Mouse (Mus musculus) MEL (cell line): ENCODE measurements around the gene Tomm20. TPM values are rescaled to one million over a fixed set of nuclear protein-coding genes. Genes with fewer than 3 reads are reported as not detected.

ENCODE experiments used
- DNase-seq: peaks from one replicate; pipeline ENCODE4 v3.0.0; 2011; ENCODE audit warnings: low read depth, low spot score
- H3K27ac ChIP-seq: 2 replicates; pipeline ENCODE4 v1.5.1; 2012; ENCODE audit warnings: low read depth, mild to moderate bottlenecking, control low read depth, low read length, moderate library complexity; ENCODE audit not compliant: control insufficient read depth
- H3K27me3 ChIP-seq, 2 experiments: fragments of 150-350 bp in 1 of 2; sonication (generic) in 1 of 2; 2 replicates each; pipeline ENCODE4 v1.6.1; 2012; ENCODE audit warnings: low read length in 2 of 2, mild to moderate bottlenecking in 2 of 2, improper control_type of control experiment in 1 of 2, moderate library complexity in 1 of 2; ENCODE audit not compliant: insufficient read depth in 2 of 2, control insufficient read depth in 1 of 2
- H3K36me3 ChIP-seq, 2 experiments: 2 replicates each; pipeline ENCODE4 v1.6.1; 2012 to 2014; ENCODE audit warnings: low read length in 2 of 2, improper control_type of control experiment in 1 of 2, inconsistent platforms in 1 of 2, mild to moderate bottlenecking in 1 of 2; ENCODE audit not compliant: insufficient read depth in 2 of 2, control insufficient read depth in 1 of 2
- H3K4me1 ChIP-seq, 2 experiments: fragments of 150-350 bp in 1 of 2; sonication (generic) in 1 of 2; 2 replicates each; pipeline ENCODE4 v1.6.1; 2012; ENCODE audit warnings: low read length in 2 of 2, improper control_type of control experiment in 1 of 2, mild to moderate bottlenecking in 1 of 2; ENCODE audit not compliant: insufficient read depth in 2 of 2, control insufficient read depth in 1 of 2
- H3K4me3 ChIP-seq, 2 experiments: fragments of 150-350 bp in 1 of 2; sonication (generic) in 1 of 2; 2 replicates each; pipeline ENCODE4 v1.5.1; 2012; ENCODE audit warnings: low read depth in 2 of 2, low read length in 2 of 2, mild to moderate bottlenecking in 2 of 2, moderate library complexity in 2 of 2, control low read depth in 1 of 2, improper control_type of control experiment in 1 of 2; ENCODE audit not compliant: control insufficient read depth in 1 of 2, insufficient read depth in 1 of 2
- H3K79me2 ChIP-seq: 2 replicates; pipeline ENCODE4 v1.6.1; 2012; ENCODE audit warnings: mild to moderate bottlenecking, low read length, moderate library complexity; ENCODE audit not compliant: control insufficient read depth, poor library complexity, insufficient read depth
- H3K9ac ChIP-seq: 2 replicates; pipeline ENCODE4 v1.6.1; 2012; ENCODE audit warnings: low read depth, mild to moderate bottlenecking, control low read depth, low read length, moderate library complexity; ENCODE audit not compliant: control insufficient read depth, poor library complexity, severe bottlenecking
- H3K9me3 ChIP-seq: fragments of 150-350 bp; sonication (generic); replicated peaks from 2 replicates; pipeline ENCODE4 v1.6.1; 2012; ENCODE audit warnings: mild to moderate bottlenecking, low read length, improper control_type of control experiment, moderate library complexity; ENCODE audit not compliant: insufficient read depth
- CHD1 ChIP-seq: IDR thresholded peaks from 2 replicates; pipeline ENCODE4 v1.6.1; 2012; ENCODE audit warnings: low read depth, mild to moderate bottlenecking, inconsistent platforms, low read length, improper control_type of control experiment
- CTCF ChIP-seq, 3 experiments: IDR thresholded peaks in 2 of 3; conservative IDR thresholded peaks in 1 of 3; 2 replicates each; pipeline ENCODE4 v1.5.1; 2011 to 2012; ENCODE audit warnings: low read length in 3 of 3, low read depth in 2 of 3, mild to moderate bottlenecking in 2 of 3, improper control_type of control experiment in 1 of 3, inconsistent platforms in 1 of 3, mixed read lengths in 1 of 3, moderate library complexity in 1 of 3; ENCODE audit not compliant: control insufficient read depth in 1 of 3, insufficient read depth in 1 of 3, poor library complexity in 1 of 3, severe bottlenecking in 1 of 3
- ETS1 ChIP-seq: IDR thresholded peaks from 2 replicates; pipeline ENCODE4 v1.6.1; 2012; ENCODE audit warnings: low read depth, mild to moderate bottlenecking, inconsistent platforms, low read length, improper control_type of control experiment, moderate library complexity
- GATA1 ChIP-seq: IDR thresholded peaks from 2 replicates; pipeline ENCODE4 v1.6.1; 2011; ENCODE audit warnings: low read depth, low read length, improper control_type of control experiment
- HCFC1 ChIP-seq: IDR thresholded peaks from 2 replicates; pipeline ENCODE4 v1.6.1; 2012; ENCODE audit warnings: low read depth, mild to moderate bottlenecking, inconsistent platforms, low read length, improper control_type of control experiment, moderate library complexity
- KAT2A ChIP-seq: conservative IDR thresholded peaks from 2 replicates; pipeline ENCODE4 v1.6.1; 2012; ENCODE audit warnings: low read depth, low read length, improper control_type of control experiment, inconsistent platforms
- MAFK ChIP-seq: IDR thresholded peaks from 2 replicates; pipeline ENCODE4 v1.6.1; 2011; ENCODE audit warnings: low read depth, mild to moderate bottlenecking, low read length, improper control_type of control experiment, borderline replicate concordance
- MAZ ChIP-seq: IDR thresholded peaks from 2 replicates; pipeline ENCODE4 v1.6.1; 2012; ENCODE audit warnings: low read depth, mild to moderate bottlenecking, inconsistent platforms, low read length, improper control_type of control experiment
- MEF2A ChIP-seq: IDR thresholded peaks from 2 replicates; pipeline ENCODE4 v1.6.1; 2014; ENCODE audit warnings: low read depth, mild to moderate bottlenecking, inconsistent platforms, low read length, improper control_type of control experiment; ENCODE audit not compliant: poor library complexity, insufficient replicate concordance, severe bottlenecking; ENCODE audit errors: extremely low read depth
- MXI1 ChIP-seq: IDR thresholded peaks from 2 replicates; pipeline ENCODE4 v1.6.1; 2011; ENCODE audit warnings: mild to moderate bottlenecking, low read depth, low read length, improper control_type of control experiment
- NRF1 ChIP-seq: IDR thresholded peaks from 2 replicates; pipeline ENCODE4 v1.6.1; 2014; ENCODE audit warnings: low read depth, mild to moderate bottlenecking, inconsistent platforms, low read length, improper control_type of control experiment, moderate library complexity; ENCODE audit not compliant: poor library complexity, insufficient read depth, severe bottlenecking
- POLR2AphosphoS5 ChIP-seq: IDR thresholded peaks from 2 replicates; pipeline ENCODE4 v1.6.1; 2012; ENCODE audit warnings: low read depth, borderline replicate concordance, mild to moderate bottlenecking, inconsistent platforms, low read length, moderate library complexity, mixed read lengths
- RAD21 ChIP-seq: IDR thresholded peaks from 2 replicates; pipeline ENCODE4 v1.6.1; 2011; ENCODE audit warnings: mild to moderate bottlenecking, low read depth, low read length, improper control_type of control experiment
- TBP ChIP-seq: IDR thresholded peaks from 2 replicates; pipeline ENCODE4 v1.8.0; 2011; ENCODE audit warnings: low read depth, low read length, improper control_type of control experiment
- UBTF ChIP-seq: IDR thresholded peaks from 2 replicates; pipeline ENCODE4 v1.6.1; 2012; ENCODE audit warnings: low read depth, mild to moderate bottlenecking, inconsistent platforms, low read length, improper control_type of control experiment, moderate library complexity, borderline replicate concordance; ENCODE audit not compliant: insufficient read depth
- USF1 ChIP-seq: IDR thresholded peaks from 2 replicates; pipeline ENCODE4 v1.6.1; 2014; ENCODE audit warnings: low read depth, mild to moderate bottlenecking, inconsistent platforms, low read length, improper control_type of control experiment, moderate library complexity
- polyA plus RNA-seq, 2 experiments: library from polyadenylated mRNA; stranded (reverse) in 1 of 2; unstranded in 1 of 2; fragments of >175 nt in 1 of 2; fragments of >200 nt in 1 of 2; gene quantifications; 2 replicates each; pipeline versions ENCODE4 v1.2.1 to v1.2.4; 2012; ENCODE audit warnings: low replicate concordance in 2 of 2, low read depth in 1 of 2; ENCODE audit not compliant: insufficient read length in 2 of 2, insufficient read depth in 1 of 2, missing spikeins in 1 of 2
- total RNA-seq: library from RNA; depleted of rRNA; stranded (reverse); fragments of 300-350 nt; gene quantifications from 2 replicates; pipeline ENCODE4 v1.2.3, GENCODE M21; 2012

The Tomm20 gene
- total and polyA plus RNA-seq, 3 experiments, result 676 to 886 TPM; not detected in 1

DNA sequence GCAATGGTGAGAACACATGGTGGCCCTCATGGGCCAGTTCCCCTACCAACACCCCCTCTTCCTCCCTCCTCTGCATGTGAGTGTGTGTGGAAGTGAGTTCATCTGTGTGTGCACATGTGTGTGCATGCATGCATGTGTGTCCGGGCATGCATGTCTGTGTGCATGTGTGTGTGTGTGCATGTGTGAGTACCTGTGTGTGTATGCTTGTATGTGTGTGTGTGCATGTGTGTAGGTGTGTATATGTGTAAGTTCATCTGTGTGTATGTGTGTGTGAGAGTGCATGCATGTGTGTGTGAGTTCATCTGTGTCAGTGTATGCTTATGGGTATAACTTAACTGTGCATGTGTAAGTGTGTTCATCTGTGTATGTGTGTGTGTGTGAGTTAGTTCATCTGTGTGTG, 27.3 kb downstream of the Tomm20 start:
- TF ChIP-seq POLR2AphosphoS5 (peak; percentile 59; the same call in 1 of the 2 replicates), USF1 (no peak)
- Histone ChIP-seq H3K4me3 (no peak overlapping the region), H3K9ac (no peak overlapping the region), H3K27ac (no peak overlapping the region), H3K4me1 (no peaks in the 10 kb centered on the region), H3K9me3 (no peaks in the 10 kb centered on the region), H3K27me3 (no peaks in the 10 kb centered on the region), H3K79me2 (no peaks in the 10 kb centered on the region), H3K36me3 (no peaks in the 10 kb centered on the region; a peak in 1 of 4 replicates)
- DNase-seq, result no peak

DNA sequence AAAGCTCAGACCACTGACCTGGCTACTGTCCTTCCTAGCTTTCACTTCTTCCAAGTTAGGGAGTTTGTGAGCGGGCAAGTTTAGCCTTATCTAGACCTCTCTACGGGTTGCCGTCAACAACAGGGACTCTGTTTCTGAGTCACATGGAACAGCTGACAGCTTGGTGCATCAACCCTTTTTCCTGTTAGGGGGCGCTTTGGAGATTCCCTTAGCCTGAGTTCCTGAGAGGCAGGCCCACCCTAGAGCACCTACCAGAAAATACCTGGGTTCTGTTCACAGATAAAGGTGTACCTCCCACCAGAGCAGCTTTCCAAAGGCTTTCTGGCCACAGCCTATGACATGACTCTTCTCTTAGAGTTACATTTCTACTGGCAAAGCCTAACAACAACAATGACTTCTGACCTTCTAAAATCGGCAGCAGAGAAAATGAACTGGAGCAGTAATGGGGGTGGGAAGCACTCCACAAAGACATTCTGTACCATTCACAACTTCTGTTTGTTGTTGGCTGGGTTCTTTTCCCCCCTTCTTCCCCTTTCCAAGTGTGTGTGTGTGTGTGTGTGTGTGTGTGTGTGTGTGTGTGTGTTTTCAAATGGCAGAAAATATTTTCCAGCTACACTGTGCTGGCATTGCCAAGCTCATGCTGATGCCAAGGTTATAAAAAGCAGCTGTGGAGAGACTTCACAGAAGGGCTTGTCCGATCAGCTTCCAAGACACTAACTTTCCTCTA, 28.3 kb downstream of the Tomm20 start:
- TF ChIP-seq NRF1 (no peak), MAZ (no peak), CTCF (IDR thresholded peaks at IDR 0.05 in 2 of 3, conservative IDR thresholded peaks at IDR 0.05 in 1 of 3; ENCODE audit: control insufficient read depth in 1 of 3, insufficient read depth in 1 of 3, low read depth in 2 of 3, low read length in 3 of 3, poor library complexity in 1 of 3, severe bottlenecking in 1 of 3) (peak in 2 of 3 experiments; percentile 14 to 32; a peak in 2 of 6 replicates), USF1 (peak; percentile 26; the same call in 1 of the 2 replicates), MXI1 (peak; percentile 25; the same call in 1 of the 2 replicates), GATA1 (0 out of 2 replicates have a peak, but pooled peaks have one; percentile 12)
- H3K27me3 ChIP-seq, result no peaks in the 10 kb centered on the region
- no peaks in the 10 kb centered on the region for H3K79me2 ChIP-seq
- H3K27ac ChIP-seq, result no peak overlapping the region
- no peaks in the 10 kb centered on the region for H3K4me1 ChIP-seq
- no peak overlapping the region for H3K9ac ChIP-seq
- no peak for DNase-seq
- no peaks in the 10 kb centered on the region; a peak in 1 of 4 replicates for H3K36me3 ChIP-seq
- no peak overlapping the region for H3K4me3 ChIP-seq
- no peaks in the 10 kb centered on the region for H3K9me3 ChIP-seq

DNA sequence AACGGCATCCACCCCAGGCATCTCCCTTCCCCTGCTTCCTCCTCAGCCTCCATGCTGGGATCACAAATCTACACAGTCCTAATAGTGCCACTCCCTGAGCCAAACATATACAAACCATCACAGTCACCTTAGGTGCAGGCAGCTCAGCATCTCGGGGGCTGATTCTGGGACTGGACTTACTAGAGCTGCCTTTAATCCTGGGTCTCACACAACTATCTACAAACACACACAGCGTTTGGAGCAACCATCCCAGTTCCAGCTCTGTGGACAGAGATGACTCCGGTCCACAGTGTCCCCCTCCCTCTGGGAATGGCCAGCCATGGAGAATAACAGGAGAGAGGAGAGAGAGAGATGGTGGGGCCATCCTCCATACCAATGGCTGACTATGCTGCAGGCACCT, 29.0 kb downstream of the Tomm20 start:
- TF ChIP-seq NRF1 (no peak), CHD1 (no peak), ETS1 (no peak), KAT2A (no peak), MEF2A (no peak), UBTF (no peak), TBP (no peak), MAFK (no peak), HCFC1 (no peak), RAD21 (no peak)
- Histone ChIP-seq H3K36me3 (no peaks in the 10 kb centered on the region; a peak in 1 of 4 replicates), H3K9ac (no peak overlapping the region), H3K4me3 (no peak overlapping the region), H3K27me3 (no peaks in the 10 kb centered on the region), H3K79me2 (no peaks in the 10 kb centered on the region), H3K9me3 (no peaks in the 10 kb centered on the region), H3K4me1 (no peaks in the 10 kb centered on the region), H3K27ac (no peak overlapping the region)
- DNase-seq, result no peak
